Mouse (Mus musculus): Measurements from ENCODE around the gene Pfdn6. TPM values are rescaled to one million over a fixed set of nuclear protein-coding genes. Genes with fewer than 3 reads are reported as not detected.

Pfdn6 gene
- polyA plus RNA-seq, 1 experiment from 2014 or later, result 178 TPM

GRCm38 (mm10) chr17:33916847-33917655 is 23.1 kb downstream of the Pfdn6 start:
- no peaks in the 10 kb centered on the region for H3K27me3 ChIP-seq (replicated peaks)
- no peak overlapping the region for H3K27ac ChIP-seq
- H3K4me1 ChIP-seq, result peaks cover 47% of the 10 kb centered on the region
- H3K9me3 ChIP-seq, result no peaks in the 10 kb centered on the region
- peaks cover 14% of the 10 kb centered on the region for H3K36me3 ChIP-seq (replicated peaks)
- H3K4me3 ChIP-seq, result peak overlapping the region; percentile 56
- no peak for ATAC-seq (replicated peaks)
- peak overlapping the region; percentile 74 for H3K4me2 ChIP-seq
- WGBS, result 75% methylated on average over 31 of the region's 31 CpGs
- peak overlapping the region; percentile 45; the same call in 1 of the 2 replicates for H3K9ac ChIP-seq

GRCm38 (mm10) chr17:33916294-33916693 is 23.8 kb downstream of the Pfdn6 start:
- peak overlapping the region; percentile 45 for H3K9ac ChIP-seq
- H3K27ac ChIP-seq, result peak overlapping the region; percentile 87
- H3K4me1 ChIP-seq, result peaks cover 49% of the 10 kb centered on the region
- no peaks in the 10 kb centered on the region for H3K9me3 ChIP-seq
- H3K27me3 ChIP-seq (replicated peaks), result no peaks in the 10 kb centered on the region
- peaks cover 18% of the 10 kb centered on the region for H3K36me3 ChIP-seq (replicated peaks)
- ATAC-seq (replicated peaks), result peak; percentile 53
- peak overlapping the region; percentile 56 for H3K4me3 ChIP-seq
- under 1% methylated on average over 14 of the region's 20 CpGs for WGBS
- peak overlapping the region; percentile 74 for H3K4me2 ChIP-seq

GRCm38 (mm10) chr17:33915671-33916250 is 24.4 kb downstream of the Pfdn6 start, which contains the start of the genes Tapbp and Zbtb22:
TSS of gene Tapbp (plus strand) at chr17:33915899.
TSS of gene Zbtb22 (plus strand) at chr17:33915904.
- peak; percentile 92 for ATAC-seq (replicated peaks)
- H3K4me2 ChIP-seq, result peak within 1 kb of the TSS; percentile 74
- H3K27ac ChIP-seq, result peak within 1 kb of the TSS; percentile 87
- WGBS, result under 1% methylated on average over 34 of the region's 34 CpGs
- peak within 1 kb of the TSS; percentile 45 for H3K9ac ChIP-seq
- H3K4me1 ChIP-seq, result peaks cover 49% of the 10 kb centered on the region
- H3K36me3 ChIP-seq (replicated peaks), result peaks cover 18% of the 10 kb centered on the region
- H3K4me3 ChIP-seq, result peak within 1 kb of the TSS; percentile 56
- H3K27me3 ChIP-seq (replicated peaks), result no peaks in the 10 kb centered on the region
- no peaks in the 10 kb centered on the region for H3K9me3 ChIP-seq

- Histone ChIP-seq H3K4me2 (peak overlapping the region; percentile 74), H3K36me3 (replicated peaks) (peaks cover 18% of the 10 kb centered on the region), H3K27ac (peak overlapping the region; percentile 18; the same call in 1 of the 2 replicates), H3K4me3 (peak overlapping the region; percentile 56; the same call in 1 of the 2 replicates), H3K9ac (0 out of 2 replicates have a peak overlapping the region, but pooled peaks have one; percentile 10), H3K9me3 (no peaks in the 10 kb centered on the region), H3K27me3 (replicated peaks) (no peaks in the 10 kb centered on the region), H3K4me1 (peaks cover 49% of the 10 kb centered on the region)
- 68% methylated on average over 13 of the region's 13 CpGs for WGBS
- ATAC-seq (replicated peaks), result no peak
Observed at GRCm38 (mm10) chr17:33914969-33915391, 25.2 kb downstream of the Pfdn6 start.

- H3K4me2 ChIP-seq, result no peak overlapping the region
- H3K36me3 ChIP-seq (replicated peaks), result peaks cover 18% of the 10 kb centered on the region
- ATAC-seq (replicated peaks), result no peak
- H3K4me1 ChIP-seq, result peaks cover 40% of the 10 kb centered on the region
- no peak overlapping the region for H3K4me3 ChIP-seq
- no peak overlapping the region for H3K9ac ChIP-seq
- H3K9me3 ChIP-seq, result no peaks in the 10 kb centered on the region
- no peaks in the 10 kb centered on the region for H3K27me3 ChIP-seq (replicated peaks)
- no peak overlapping the region for H3K27ac ChIP-seq
- WGBS, result 98% methylated on average over 8 of the region's 8 CpGs
Observed at GRCm38 (mm10) chr17:33913905-33914304, 26.2 kb downstream of the Pfdn6 start.

GRCm38 (mm10) chr17:33913264-33913663 is 26.9 kb downstream of the Pfdn6 start:
- no peak for ATAC-seq (replicated peaks)
- no peak overlapping the region for H3K27ac ChIP-seq
- no peak overlapping the region for H3K9ac ChIP-seq
- WGBS, result 89% methylated on average over 10 of the region's 10 CpGs
- H3K4me3 ChIP-seq, result no peak overlapping the region
- peaks cover 38% of the 10 kb centered on the region for H3K4me1 ChIP-seq
- H3K9me3 ChIP-seq, result no peaks in the 10 kb centered on the region
- no peak overlapping the region for H3K4me2 ChIP-seq
- H3K27me3 ChIP-seq (replicated peaks), result no peaks in the 10 kb centered on the region
- H3K36me3 ChIP-seq (replicated peaks), result peaks cover 18% of the 10 kb centered on the region

GRCm38 (mm10) chr17:33911813-33912414 is 28.2 kb downstream of the Pfdn6 start:
- no peak overlapping the region for H3K27ac ChIP-seq
- H3K4me1 ChIP-seq, result peaks cover 40% of the 10 kb centered on the region
- H3K9me3 ChIP-seq, result no peaks in the 10 kb centered on the region
- WGBS, result 93% methylated on average over 28 of the region's 28 CpGs
- H3K36me3 ChIP-seq (replicated peaks), result peaks cover 18% of the 10 kb centered on the region
- H3K9ac ChIP-seq, result no peak overlapping the region
- no peak for ATAC-seq (replicated peaks)
- H3K27me3 ChIP-seq (replicated peaks), result no peaks in the 10 kb centered on the region
- no peak overlapping the region for H3K4me3 ChIP-seq
- H3K4me2 ChIP-seq, result no peak overlapping the region

- H3K9ac ChIP-seq, result no peak overlapping the region
- H3K4me3 ChIP-seq, result no peak overlapping the region; the same call in 1 of the 2 replicates
- H3K4me2 ChIP-seq, result no peak overlapping the region
- H3K27me3 ChIP-seq (replicated peaks), result no peaks in the 10 kb centered on the region
- H3K27ac ChIP-seq, result no peak overlapping the region
- H3K9me3 ChIP-seq, result no peaks in the 10 kb centered on the region
- no peak for ATAC-seq (replicated peaks)
- H3K4me1 ChIP-seq, result peaks cover 34% of the 10 kb centered on the region
- H3K36me3 ChIP-seq (replicated peaks), result peaks cover 18% of the 10 kb centered on the region
- 94% methylated on average over 31 of the region's 31 CpGs for WGBS
Observed at GRCm38 (mm10) chr17:33911052-33911812, 28.9 kb downstream of the Pfdn6 start.

GRCm38 (mm10) chr17:33910346-33911051 is 29.6 kb downstream of the Pfdn6 start:
- WGBS, result 49% methylated on average over 11 of the region's 11 CpGs
- H3K9me3 ChIP-seq, result no peaks in the 10 kb centered on the region
- H3K27me3 ChIP-seq (replicated peaks), result no peaks in the 10 kb centered on the region
- H3K4me3 ChIP-seq, result peak overlapping the region; percentile 70
- no peak for ATAC-seq (replicated peaks)
- peak overlapping the region; percentile 82 for H3K9ac ChIP-seq
- peak overlapping the region; percentile 93 for H3K4me2 ChIP-seq
- peaks cover 18% of the 10 kb centered on the region for H3K36me3 ChIP-seq (replicated peaks)
- H3K4me1 ChIP-seq, result peaks cover 33% of the 10 kb centered on the region
- 0 out of 2 replicates have a peak overlapping the region, but pooled peaks have one; percentile 86 for H3K27ac ChIP-seq

GRCm38 (mm10) chr17:33909869-33910250 is 30.3 kb downstream of the Pfdn6 start:
- Histone ChIP-seq H3K36me3 (replicated peaks) (peaks cover 18% of the 10 kb centered on the region), H3K4me2 (peak overlapping the region; percentile 93), H3K27me3 (replicated peaks) (no peaks in the 10 kb centered on the region), H3K9ac (peak overlapping the region; percentile 82), H3K27ac (peak overlapping the region; percentile 86), H3K4me3 (peak overlapping the region; percentile 70), H3K4me1 (peaks cover 27% of the 10 kb centered on the region), H3K9me3 (no peaks in the 10 kb centered on the region)
- WGBS, result under 1% methylated on average over 14 of the region's 14 CpGs
- ATAC-seq (replicated peaks), result no peak

All from midbrain, embryonic 15.5 days (tissue).